Mouse (Mus musculus): ENCODE results near the gene Slfn3. TPM values are rescaled to one million over a fixed set of nuclear protein-coding genes. Genes with fewer than 3 reads are reported as not detected.
"Not testable (repeated sequence)": the region's sequence is repeated elsewhere in the genome, so short reads cannot be mapped to it uniquely, and the experiment has no call there.

Slfn3 gene
- 0.28 and 0.53 TPM in 2 replicates for polyA plus RNA-seq (2016; fragmentation: Nextera tagmentation; extraction: Ambion mirVana)

- H3K27ac ChIP-seq = no peak within 1 kb of the TSS
- 76% methylated on average over 12 of the region's 12 CpGs for WGBS
- H3K4me3 ChIP-seq (replicated peaks) = no peak within 1 kb of the TSS
- H3K4me1 ChIP-seq = no peaks in the 10 kb centered on the region
- H3K9ac ChIP-seq = no peak within 1 kb of the TSS
- no peak for ATAC-seq (ENCODE audit: low FRiP score)
- no peak within 1 kb of the TSS for H3K4me2 ChIP-seq
- H3K36me3 ChIP-seq (replicated peaks) = no peaks in the 10 kb centered on the region
- H3K27me3 ChIP-seq = no peaks in the 10 kb centered on the region
- no peaks in the 10 kb centered on the region for H3K9me3 ChIP-seq
Observed at GRCm38 (mm10) chr11:83191134-83191893, at the start of gene Slfn3. TSS of gene Slfn3 (plus strand) at chr11:83191330.

DNA sequence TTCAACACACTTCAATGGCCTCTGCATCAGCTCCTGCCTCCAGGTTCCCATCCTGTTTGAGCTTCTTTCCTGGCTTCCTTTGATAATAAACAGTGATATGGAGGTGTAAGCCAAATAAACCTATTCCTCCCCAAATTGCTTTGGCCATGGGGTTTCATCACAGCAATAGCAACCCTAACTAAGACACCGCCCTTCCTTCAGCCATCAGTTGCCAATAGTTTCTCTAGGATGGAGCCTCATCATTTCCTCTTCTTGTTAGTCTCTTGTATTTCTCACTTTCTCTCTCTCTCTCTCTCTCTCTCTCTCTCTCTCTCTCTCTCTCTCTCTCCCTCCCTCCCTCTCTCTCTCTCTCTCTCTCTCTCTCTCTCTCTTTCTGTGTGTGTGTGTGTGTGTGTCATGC, 42.2 kb upstream of the Slfn3 start:
- WGBS = no CpG with 5 or more reads among the region's 1 CpGs

DNA sequence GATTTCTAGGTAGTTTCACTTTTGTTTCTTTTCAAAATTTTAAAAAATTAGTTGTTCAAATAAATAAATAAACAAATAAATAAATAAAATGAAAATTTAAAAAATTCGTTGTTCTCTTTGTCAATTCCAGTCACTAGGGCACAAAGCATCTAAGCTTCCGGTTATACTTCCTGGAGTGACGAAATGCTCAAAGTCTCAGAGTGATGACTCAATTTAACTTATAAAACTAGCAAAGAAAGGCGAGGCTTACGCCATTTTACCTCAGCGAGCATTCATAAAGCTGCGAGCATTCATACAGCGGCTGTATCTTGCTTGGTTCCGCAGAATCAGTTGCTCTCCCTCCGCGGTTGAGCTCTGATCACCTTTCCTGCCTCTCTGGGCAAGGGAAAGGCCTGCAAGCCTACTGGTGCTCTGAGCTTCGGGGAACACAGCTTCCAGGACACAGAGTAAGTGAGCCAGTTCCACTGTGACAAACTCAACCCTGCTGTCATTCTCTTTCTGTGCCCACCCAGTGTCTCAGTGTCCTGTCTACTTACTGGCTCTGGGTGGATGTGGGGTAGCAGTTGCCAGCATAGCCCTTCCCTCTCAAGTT, 16.1 kb upstream of the Slfn3 start, which contains the start of gene Slfn4:
Gene Slfn4 (plus strand): TSS at position 239 of the 592 bp plus-strand sequence.
- no peaks in the 10 kb centered on the region for H3K4me1 ChIP-seq
- no peak for ATAC-seq (ENCODE audit: low FRiP score)
- H3K9ac ChIP-seq = no peak within 1 kb of the TSS
- WGBS = 88% methylated on average over 12 of the region's 12 CpGs
- H3K4me3 ChIP-seq (replicated peaks) = no peak within 1 kb of the TSS
- H3K27me3 ChIP-seq = no peaks in the 10 kb centered on the region
- no peaks in the 10 kb centered on the region for H3K9me3 ChIP-seq
- H3K4me2 ChIP-seq = no peak within 1 kb of the TSS
- no peaks in the 10 kb centered on the region for H3K36me3 ChIP-seq (replicated peaks)
- H3K27ac ChIP-seq = no peak within 1 kb of the TSS

More for the DNA sequence above, 42.2 kb upstream of the Slfn3 start:
- H3K9me3 ChIP-seq; H3K4me3 ChIP-seq (replicated peaks); H3K36me3 ChIP-seq (replicated peaks); H3K4me1 ChIP-seq; H3K4me2 ChIP-seq; H3K9ac ChIP-seq; ATAC-seq (ENCODE audit: low FRiP score); H3K27me3 ChIP-seq; H3K27ac ChIP-seq: not testable (repeated sequence)

- no peaks in the 10 kb centered on the region for H3K36me3 ChIP-seq (replicated peaks)
- no peaks in the 10 kb centered on the region for H3K27me3 ChIP-seq
- H3K4me3 ChIP-seq (replicated peaks) = no peak overlapping the region
- ATAC-seq (ENCODE audit: low FRiP score) = no peak
- no peaks in the 10 kb centered on the region for H3K4me1 ChIP-seq
- no peak overlapping the region for H3K27ac ChIP-seq
- H3K9ac ChIP-seq = no peak overlapping the region
- H3K4me2 ChIP-seq = no peak overlapping the region
- no peaks in the 10 kb centered on the region for H3K9me3 ChIP-seq
- 67% methylated on average over 3 of the region's 3 CpGs for WGBS
Observed at GRCm38 (mm10) chr11:83192001-83192400, 871 bp downstream of the Slfn3 start.

GRCm38 (mm10) chr11:83205002-83205401, 13.9 kb downstream of the Slfn3 start:
- no peak overlapping the region for H3K27ac ChIP-seq
- H3K27me3 ChIP-seq = no peaks in the 10 kb centered on the region
- H3K4me2 ChIP-seq = no peak overlapping the region
- H3K9me3 ChIP-seq = no peaks in the 10 kb centered on the region
- no peak overlapping the region for H3K9ac ChIP-seq
- H3K4me3 ChIP-seq (replicated peaks) = no peak overlapping the region
- no peaks in the 10 kb centered on the region for H3K36me3 ChIP-seq (replicated peaks)
- ATAC-seq (ENCODE audit: low FRiP score) = no peak
- H3K4me1 ChIP-seq = no peaks in the 10 kb centered on the region

DNA sequence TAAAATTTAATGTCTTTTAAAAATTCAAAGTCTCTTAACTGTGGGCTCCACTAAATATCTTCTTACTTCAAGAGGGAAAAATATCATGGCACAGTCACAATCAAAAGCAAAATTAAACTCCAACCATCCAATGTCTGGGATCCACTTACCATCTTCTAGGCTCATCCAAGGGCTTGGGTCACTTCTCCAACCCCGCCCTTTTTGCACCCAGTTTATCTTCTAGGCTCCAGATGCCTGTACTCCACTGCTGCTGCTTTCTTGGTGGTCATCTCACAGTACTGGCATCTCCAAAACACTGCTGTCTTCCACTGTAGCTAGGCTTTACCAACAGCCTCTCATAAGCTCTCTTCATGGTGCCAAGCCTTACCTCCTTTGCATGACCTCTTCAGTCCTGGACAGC, 25.0 kb downstream of the Slfn3 start:
- H3K27ac ChIP-seq = no peak overlapping the region
- no peaks in the 10 kb centered on the region for H3K4me1 ChIP-seq
- no peaks in the 10 kb centered on the region for H3K9me3 ChIP-seq
- WGBS = 89% methylated on average over 1 of the region's 1 CpGs
- ATAC-seq (ENCODE audit: low FRiP score) = no peak
- H3K36me3 ChIP-seq (replicated peaks) = no peaks in the 10 kb centered on the region
- no peak overlapping the region for H3K4me2 ChIP-seq
- H3K9ac ChIP-seq = no peak overlapping the region
- H3K4me3 ChIP-seq (replicated peaks) = no peak overlapping the region
- H3K27me3 ChIP-seq = no peaks in the 10 kb centered on the region

DNA sequence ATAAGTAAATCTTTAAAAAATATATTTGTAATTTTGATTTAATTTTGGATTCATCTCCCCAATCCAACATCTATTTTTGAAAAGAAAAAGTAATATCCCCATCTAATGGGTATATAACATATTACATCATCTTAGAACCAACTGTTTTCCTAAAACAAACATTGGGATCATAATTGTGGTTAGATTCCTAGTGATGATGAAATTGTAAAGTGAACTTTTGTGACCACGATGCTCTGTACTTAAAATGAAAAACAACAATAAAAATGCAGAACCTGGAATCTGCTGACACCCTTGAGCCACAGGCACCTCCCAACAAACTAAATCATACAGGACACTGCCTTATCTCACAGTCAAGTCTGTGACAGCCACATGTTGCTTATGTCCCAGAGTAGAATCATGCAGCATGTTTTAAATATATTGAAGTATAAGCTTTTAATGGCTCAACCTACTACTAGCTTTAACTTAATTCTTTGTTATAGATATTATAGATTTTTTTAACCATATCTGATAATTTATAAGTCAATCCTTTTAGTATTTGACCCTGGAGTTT, 30.3 kb downstream of the Slfn3 start:
- H3K9me3 ChIP-seq = no peaks in the 10 kb centered on the region
- H3K27me3 ChIP-seq = no peaks in the 10 kb centered on the region
- H3K36me3 ChIP-seq (replicated peaks) = no peaks in the 10 kb centered on the region
- H3K4me2 ChIP-seq = no peak overlapping the region
- 84% methylated on average over 1 of the region's 1 CpGs for WGBS
- no peak overlapping the region for H3K9ac ChIP-seq
- no peaks in the 10 kb centered on the region for H3K4me1 ChIP-seq
- no peak for ATAC-seq (ENCODE audit: low FRiP score)
- no peak overlapping the region for H3K27ac ChIP-seq
- no peak overlapping the region for H3K4me3 ChIP-seq (replicated peaks)

- no peaks in the 10 kb centered on the region for H3K36me3 ChIP-seq (replicated peaks)
- ATAC-seq (ENCODE audit: low FRiP score) = no peak
- WGBS = 85% methylated on average over 7 of the region's 7 CpGs
- no peak overlapping the region for H3K9ac ChIP-seq
- H3K4me2 ChIP-seq = no peak overlapping the region
- no peak overlapping the region for H3K27ac ChIP-seq
- no peaks in the 10 kb centered on the region for H3K27me3 ChIP-seq
- no peaks in the 10 kb centered on the region for H3K4me1 ChIP-seq
- no peak overlapping the region for H3K4me3 ChIP-seq (replicated peaks)
- H3K9me3 ChIP-seq = no peaks in the 10 kb centered on the region
Observed at GRCm38 (mm10) chr11:83223367-83223766, 32.2 kb downstream of the Slfn3 start.

DNA sequence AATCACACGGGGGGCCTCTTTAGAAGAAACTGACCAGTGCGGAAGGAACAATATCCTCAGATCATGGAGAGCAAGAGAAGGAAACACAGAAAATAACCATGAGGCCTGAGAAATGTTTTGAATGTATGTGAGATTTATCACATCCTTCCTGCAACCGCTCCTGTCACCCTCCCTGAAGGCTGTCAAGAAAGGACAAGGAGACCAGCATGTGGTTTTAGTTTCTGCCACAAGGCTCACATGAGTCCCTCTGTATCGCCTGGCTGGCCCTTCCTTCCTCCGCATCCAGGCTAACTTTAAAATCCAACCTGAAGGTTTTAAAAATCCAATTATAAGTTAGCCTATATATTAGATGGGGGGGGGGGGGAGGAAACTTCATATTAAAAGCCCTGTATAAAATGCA, 32.7 kb downstream of the Slfn3 start:
- H3K27ac ChIP-seq; H3K27me3 ChIP-seq; H3K4me3 ChIP-seq (replicated peaks); H3K4me2 ChIP-seq; ATAC-seq (ENCODE audit: low FRiP score); H3K9me3 ChIP-seq; H3K36me3 ChIP-seq (replicated peaks); H3K4me1 ChIP-seq; H3K9ac ChIP-seq: not testable (repeated sequence)
- WGBS = 80% methylated on average over 5 of the region's 5 CpGs

DNA sequence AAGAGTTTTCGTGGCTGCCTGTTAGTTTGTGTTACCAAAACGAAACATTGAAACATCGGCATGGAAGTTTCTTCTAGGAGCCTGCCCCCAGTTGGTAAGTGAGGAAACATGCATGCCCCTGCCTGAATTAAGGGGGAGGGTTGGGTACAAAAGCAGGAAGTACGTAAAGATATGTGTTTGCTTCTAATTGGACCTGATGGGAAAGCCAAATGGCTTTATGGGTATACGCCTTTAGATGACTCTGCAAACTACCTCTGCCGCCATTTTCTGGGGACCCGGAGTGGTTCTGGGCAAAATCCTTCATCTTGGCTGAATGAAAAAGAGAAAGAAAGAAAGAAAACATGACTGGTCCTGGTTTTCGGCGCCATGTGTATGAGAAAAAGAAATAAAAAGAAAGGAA, 33.1 kb downstream of the Slfn3 start:
- Histone ChIP-seq H3K4me1 (no peaks in the 10 kb centered on the region), H3K36me3 (replicated peaks) (no peaks in the 10 kb centered on the region), H3K9me3 (no peaks in the 10 kb centered on the region), H3K4me3 (replicated peaks) (no peak overlapping the region), H3K4me2 (no peak overlapping the region), H3K27ac (no peak overlapping the region), H3K27me3 (no peaks in the 10 kb centered on the region), H3K9ac (no peak overlapping the region)
- WGBS = 90% methylated on average over 9 of the region's 9 CpGs
- ATAC-seq (ENCODE audit: low FRiP score) = no peak

GRCm38 (mm10) chr11:83224750-83225149, 33.6 kb downstream of the Slfn3 start:
- ATAC-seq (ENCODE audit: low FRiP score) = no peak
- H3K9ac ChIP-seq = no peak overlapping the region
- H3K27me3 ChIP-seq = no peaks in the 10 kb centered on the region
- H3K4me3 ChIP-seq (replicated peaks) = no peak overlapping the region
- H3K27ac ChIP-seq = no peak overlapping the region
- H3K36me3 ChIP-seq (replicated peaks) = no peaks in the 10 kb centered on the region
- 84% methylated on average over 3 of the region's 3 CpGs for WGBS
- no peaks in the 10 kb centered on the region for H3K4me1 ChIP-seq
- no peaks in the 10 kb centered on the region for H3K9me3 ChIP-seq
- no peak overlapping the region for H3K4me2 ChIP-seq

GRCm38 (mm10) chr11:83225371-83225960, 34.3 kb downstream of the Slfn3 start:
- no peaks in the 10 kb centered on the region for H3K9me3 ChIP-seq
- no peak for ATAC-seq (ENCODE audit: low FRiP score)
- no peaks in the 10 kb centered on the region for H3K27me3 ChIP-seq
- no peaks in the 10 kb centered on the region for H3K4me1 ChIP-seq
- no peak overlapping the region for H3K4me2 ChIP-seq
- no peak overlapping the region for H3K27ac ChIP-seq
- 88% methylated on average over 9 of the region's 9 CpGs for WGBS
- H3K9ac ChIP-seq = no peak overlapping the region
- H3K36me3 ChIP-seq (replicated peaks) = no peaks in the 10 kb centered on the region
- no peak overlapping the region for H3K4me3 ChIP-seq (replicated peaks)
